Mouse (Mus musculus) hindbrain, embryonic 16.5 days (tissue): ENCODE results near the gene Erv3. TPM values are rescaled to one million over a fixed set of nuclear protein-coding genes. Genes with fewer than 3 reads are reported as not detected.

ENCODE experiments used
- ATAC-seq: fragments of 200-750 bp; cut with Nextera tagmentation; 2 replicates; pipeline ENCODE4 v1.8.0; 2017; ENCODE audit warnings: moderate TSS enrichment, moderate library complexity
- H3K27ac ChIP-seq: fragments of 300-500 bp; sonication (generic); 2 replicates; pipeline ENCODE4 v1.5.1; 2014; ENCODE audit warnings: low read depth, mild to moderate bottlenecking, control low read depth, low read length, moderate library complexity
- H3K27me3 ChIP-seq: fragments of 300-500 bp; sonication (generic); replicated peaks from 2 replicates; pipeline ENCODE4 v1.6.1; 2014; ENCODE audit warnings: low read length; ENCODE audit not compliant: control insufficient read depth, insufficient read depth
- H3K36me3 ChIP-seq: fragments of 300-500 bp; sonication (generic); 2 replicates; pipeline ENCODE4 v1.6.1; 2014; ENCODE audit warnings: mild to moderate bottlenecking, low read length, moderate library complexity, mixed read lengths; ENCODE audit not compliant: control insufficient read depth, insufficient read depth
- H3K4me1 ChIP-seq: fragments of 300-500 bp; sonication (generic); 2 replicates; pipeline ENCODE4 v1.6.1; 2014; ENCODE audit warnings: low read depth, low read length; ENCODE audit not compliant: control insufficient read depth, insufficient read depth
- H3K4me2 ChIP-seq: fragments of 300-500 bp; sonication (generic); 2 replicates; pipeline ENCODE4 v1.6.1; 2014; ENCODE audit warnings: mild to moderate bottlenecking, low read length, control low read depth, moderate library complexity
- H3K4me3 ChIP-seq: fragments of 300-500 bp; sonication (generic); 2 replicates; pipeline ENCODE4 v1.5.1; 2014; ENCODE audit warnings: mild to moderate bottlenecking, low read length, control low read depth, moderate library complexity
- H3K9ac ChIP-seq: fragments of 300-500 bp; sonication (generic); 2 replicates; pipeline ENCODE4 v1.6.1; 2014; ENCODE audit warnings: low read depth, mild to moderate bottlenecking, control low read depth, low read length, moderate library complexity
- H3K9me3 ChIP-seq: fragments of 300-500 bp; sonication (generic); 2 replicates; pipeline ENCODE4 v1.6.1; 2014; ENCODE audit warnings: mild to moderate bottlenecking, low read length, moderate library complexity; ENCODE audit not compliant: control insufficient read depth
- WGBS: fragments of 180-500 bp; shearing (Covaris S2); extraction: QIAGEN DNeasy Blood & Tissue Kit; methylation state at CpG from one replicate; pipeline ENCODE4 v1.1.7; 2014; 5-methylcytosine and 5-hydroxymethylcytosine counted together
- polyA plus RNA-seq: library from polyadenylated mRNA; unstranded; fragments of >200 nt; fragmentation: Nextera tagmentation; extraction: Ambion mirVana; gene quantifications from 2 replicates; pipeline ENCODE4 v1.2.1, GENCODE M21; 2015

The Erv3 gene
- polyA plus RNA-seq, 1 experiment from 2014 or later: not detected

DNA sequence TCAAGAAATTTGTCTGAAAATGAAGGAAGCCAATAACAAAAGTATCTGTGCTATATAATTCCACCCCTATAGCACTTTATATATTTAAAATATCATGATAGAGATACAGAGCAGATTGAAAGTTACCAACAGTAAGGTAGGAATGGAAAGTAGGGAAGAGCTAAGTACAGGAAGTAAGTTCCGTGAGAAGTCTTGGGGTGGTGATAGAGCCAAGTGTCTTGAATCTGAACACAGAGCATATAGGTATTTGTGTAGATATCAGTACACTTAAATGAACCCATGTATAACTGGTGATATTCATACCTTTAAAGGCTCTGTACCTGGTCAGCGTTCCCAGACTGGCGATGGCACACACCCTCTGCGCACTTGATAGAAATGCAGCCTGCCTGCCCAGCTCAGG is 9.5 kb downstream of the Erv3 start:
- Histone ChIP-seq H3K27me3 (no peaks in the 10 kb centered on the region), H3K4me3 (no peak overlapping the region), H3K9me3 (no peaks in the 10 kb centered on the region), H3K27ac (no peak overlapping the region), H3K4me2 (no peak overlapping the region), H3K36me3 (no peaks in the 10 kb centered on the region), H3K4me1 (peaks cover 20% of the 10 kb centered on the region), H3K9ac (no peak overlapping the region)
- 98% methylated on average over 4 of the region's 4 CpGs for WGBS
- no peak for ATAC-seq

DNA sequence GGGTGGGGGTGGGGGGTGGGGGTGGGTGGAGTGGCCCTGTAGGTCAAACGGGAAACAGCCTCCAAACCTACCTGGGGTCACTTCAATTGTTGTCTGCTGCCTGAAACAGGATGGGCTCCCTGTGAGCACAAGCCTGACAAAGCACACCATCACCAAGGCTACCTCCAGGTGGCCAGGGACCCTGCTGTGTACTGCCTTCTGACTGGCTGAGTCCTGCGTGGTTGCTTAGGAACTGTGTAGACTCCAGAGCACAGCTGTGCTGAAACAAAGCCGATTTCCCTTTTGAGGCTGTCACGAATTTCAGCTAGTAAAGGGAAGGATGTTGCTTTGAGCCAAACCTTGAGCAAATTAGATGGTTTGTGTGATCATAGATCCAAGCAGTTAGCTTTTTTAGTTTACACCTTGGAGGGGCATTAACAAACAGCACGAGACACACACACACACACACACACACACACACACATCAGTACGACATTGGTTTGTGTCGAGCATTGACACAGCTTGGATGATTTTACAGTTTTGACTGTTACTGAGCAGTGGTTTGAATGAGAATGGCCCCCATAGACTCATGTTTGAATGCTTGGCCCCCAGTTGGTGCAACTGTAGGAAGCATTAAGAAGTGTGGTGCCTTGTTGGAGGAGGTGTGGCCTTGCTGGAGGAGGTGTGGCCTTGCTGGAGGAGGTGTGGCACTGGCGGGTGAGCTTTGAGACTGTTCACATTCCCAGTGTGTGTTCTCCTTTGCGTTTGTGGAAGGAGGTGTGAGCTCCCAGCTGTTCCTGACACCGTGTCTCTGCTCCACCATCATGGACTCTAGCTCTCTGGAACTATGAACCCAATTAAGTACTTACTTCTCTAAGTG is 11.8 kb downstream of the Erv3 start:
- H3K36me3 ChIP-seq: no peaks in the 10 kb centered on the region
- 1% methylated on average over 10 of the region's 10 CpGs for WGBS
- H3K9ac ChIP-seq: peak overlapping the region; percentile 35
- H3K4me3 ChIP-seq: peak overlapping the region; percentile 22
- H3K27me3 ChIP-seq: no peaks in the 10 kb centered on the region
- H3K4me2 ChIP-seq: peak overlapping the region; percentile 50
- no peaks in the 10 kb centered on the region for H3K9me3 ChIP-seq
- peak overlapping the region; percentile 86 for H3K27ac ChIP-seq
- peak; percentile 98 for ATAC-seq
- peaks cover 20% of the 10 kb centered on the region for H3K4me1 ChIP-seq

DNA sequence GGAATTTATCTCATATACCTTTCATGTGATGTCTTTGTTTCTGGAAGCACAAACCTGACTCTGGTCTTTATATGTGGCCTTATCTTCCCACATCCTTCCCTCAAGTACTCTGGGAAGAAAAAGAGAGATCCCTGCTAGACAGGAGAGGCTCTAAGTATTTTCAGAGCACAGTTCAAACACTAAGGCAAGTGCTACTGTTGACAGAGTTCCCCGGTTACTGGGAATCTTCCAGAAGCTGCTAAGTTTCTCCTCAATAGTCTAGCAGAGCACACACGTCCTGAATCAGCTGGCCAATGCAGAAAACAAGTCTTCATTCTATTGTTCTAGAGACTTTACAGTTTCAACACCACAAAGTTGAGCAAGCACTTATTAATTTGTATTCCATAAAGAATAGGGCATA is 12.7 kb downstream of the Erv3 start:
- no peak overlapping the region for H3K9ac ChIP-seq
- 31% methylated on average over 2 of the region's 2 CpGs for WGBS

DNA sequence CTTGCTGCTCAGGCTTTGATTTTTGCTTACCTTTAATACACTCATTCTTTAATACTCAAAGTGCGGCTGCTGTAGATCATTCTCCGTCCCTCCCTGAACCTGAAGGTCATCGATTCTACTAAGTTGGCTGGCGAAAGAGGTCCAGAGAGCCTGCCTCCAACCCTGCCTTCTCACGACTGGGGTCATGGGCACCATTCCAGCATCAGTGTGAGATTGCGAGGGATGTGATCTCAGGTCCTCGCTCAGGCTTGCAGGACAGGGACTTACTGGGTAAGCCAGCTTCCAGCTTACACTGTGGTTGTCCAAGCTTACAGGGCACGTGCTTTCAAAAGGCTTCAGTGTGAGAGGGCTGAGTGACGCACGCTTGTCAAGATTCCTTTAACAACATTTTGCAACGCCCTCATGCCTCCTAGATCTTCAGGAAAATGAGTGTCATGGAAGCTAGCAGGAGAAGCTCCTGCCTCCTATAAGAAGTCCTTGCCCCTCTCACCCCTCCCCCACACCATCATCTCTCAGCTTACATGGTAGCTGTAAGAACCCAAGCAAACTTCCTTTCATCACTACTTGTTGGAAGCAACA is 13.3 kb downstream of the Erv3 start:
- Histone ChIP-seq H3K9me3 (no peaks in the 10 kb centered on the region), H3K4me1 (peaks cover 20% of the 10 kb centered on the region), H3K36me3 (no peaks in the 10 kb centered on the region), H3K4me2 (no peak overlapping the region), H3K27me3 (no peaks in the 10 kb centered on the region), H3K9ac (no peak overlapping the region), H3K4me3 (no peak overlapping the region), H3K27ac (peak overlapping the region; percentile 86; the same call in 1 of the 2 replicates)
- 75% methylated on average over 11 of the region's 11 CpGs for WGBS
- ATAC-seq: no peak

More for the DNA sequence above, 12.7 kb downstream of the Erv3 start:
- H3K27ac ChIP-seq: peak overlapping the region; percentile 86
- ATAC-seq: no peak
- H3K4me2 ChIP-seq: peak overlapping the region; percentile 50
- no peak overlapping the region for H3K4me3 ChIP-seq
- H3K9me3 ChIP-seq: no peaks in the 10 kb centered on the region
- H3K4me1 ChIP-seq: peaks cover 20% of the 10 kb centered on the region
- no peaks in the 10 kb centered on the region for H3K36me3 ChIP-seq
- no peaks in the 10 kb centered on the region for H3K27me3 ChIP-seq

DNA sequence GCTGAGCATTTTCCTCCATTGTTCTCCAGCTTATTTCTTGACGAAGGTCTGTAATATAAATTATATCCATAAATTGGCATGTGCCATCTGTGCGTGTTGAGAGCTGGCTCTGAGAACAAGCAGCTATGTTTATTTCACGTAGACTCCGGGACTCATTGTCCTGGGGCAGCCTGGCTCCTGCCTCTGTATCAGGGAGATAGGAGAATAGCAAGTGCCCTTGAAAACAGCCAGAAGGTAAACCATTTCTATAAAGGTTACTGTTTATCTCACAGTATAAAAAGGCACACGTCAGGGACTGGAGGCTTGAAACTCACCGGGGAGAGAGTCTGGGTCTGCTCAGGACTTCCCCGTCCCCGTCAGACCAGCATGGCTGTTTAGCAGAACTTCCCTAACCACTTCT is 13.9 kb downstream of the Erv3 start:
- H3K9ac ChIP-seq: no peak overlapping the region
- no peaks in the 10 kb centered on the region for H3K36me3 ChIP-seq
- no peak overlapping the region for H3K4me2 ChIP-seq
- ATAC-seq: no peak
- 63% methylated on average over 8 of the region's 8 CpGs for WGBS
- no peak overlapping the region for H3K4me3 ChIP-seq
- no peaks in the 10 kb centered on the region for H3K27me3 ChIP-seq
- peaks cover 20% of the 10 kb centered on the region for H3K4me1 ChIP-seq
- H3K9me3 ChIP-seq: no peaks in the 10 kb centered on the region
- no peak overlapping the region for H3K27ac ChIP-seq

DNA sequence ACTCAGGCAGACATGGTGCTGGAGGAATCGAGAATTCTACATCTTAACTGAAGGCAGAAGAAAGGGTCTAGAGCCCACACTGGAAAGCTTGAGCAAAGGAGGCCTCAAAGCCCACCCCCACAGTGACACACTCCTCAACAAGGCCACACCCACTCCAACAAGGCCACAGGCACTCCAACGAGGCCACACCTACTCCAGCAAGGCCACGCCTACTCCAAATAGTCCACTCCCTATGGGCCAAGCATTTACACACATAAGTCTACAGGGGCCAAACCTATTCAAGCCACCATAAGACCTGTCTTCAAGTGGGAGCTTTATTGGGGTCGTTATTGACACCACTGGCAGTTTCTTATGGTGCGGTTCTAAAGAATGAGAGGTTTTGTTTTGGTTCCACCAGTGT is 17.0 kb downstream of the Erv3 start:
- peaks cover 14% of the 10 kb centered on the region for H3K4me1 ChIP-seq
- H3K27ac ChIP-seq: no peak overlapping the region
- H3K9me3 ChIP-seq: no peaks in the 10 kb centered on the region
- no peak overlapping the region for H3K4me2 ChIP-seq
- H3K4me3 ChIP-seq: no peak overlapping the region
- no peaks in the 10 kb centered on the region for H3K27me3 ChIP-seq
- WGBS: 83% methylated on average over 5 of the region's 5 CpGs
- ATAC-seq: no peak
- H3K9ac ChIP-seq: no peak overlapping the region
- no peaks in the 10 kb centered on the region for H3K36me3 ChIP-seq

DNA sequence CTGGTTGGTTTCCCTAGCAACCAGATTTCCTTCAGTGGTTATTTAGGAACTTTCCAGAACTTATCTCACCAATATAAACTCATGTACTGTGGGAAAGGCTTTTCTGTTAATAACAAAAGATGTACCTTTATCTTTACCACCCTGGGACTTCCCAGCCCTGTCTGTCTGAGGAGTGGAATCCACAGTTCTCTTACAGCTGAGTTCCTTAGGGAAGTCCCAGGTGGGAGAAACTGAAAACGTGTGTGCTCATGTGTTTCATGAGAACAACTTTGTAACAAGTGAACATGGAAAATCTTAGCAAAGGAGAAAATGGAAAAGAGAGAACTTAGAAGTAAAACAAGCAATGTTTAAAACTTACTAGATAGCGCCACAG is 18.2 kb downstream of the Erv3 start:
- no peak overlapping the region for H3K4me3 ChIP-seq
- H3K27me3 ChIP-seq: no peaks in the 10 kb centered on the region
- no peak for ATAC-seq
- no peaks in the 10 kb centered on the region for H3K36me3 ChIP-seq
- no peaks in the 10 kb centered on the region for H3K9me3 ChIP-seq
- H3K27ac ChIP-seq: no peak overlapping the region
- peaks cover 3% of the 10 kb centered on the region for H3K4me1 ChIP-seq
- 62% methylated on average over 2 of the region's 2 CpGs for WGBS
- H3K9ac ChIP-seq: no peak overlapping the region
- no peak overlapping the region for H3K4me2 ChIP-seq

DNA sequence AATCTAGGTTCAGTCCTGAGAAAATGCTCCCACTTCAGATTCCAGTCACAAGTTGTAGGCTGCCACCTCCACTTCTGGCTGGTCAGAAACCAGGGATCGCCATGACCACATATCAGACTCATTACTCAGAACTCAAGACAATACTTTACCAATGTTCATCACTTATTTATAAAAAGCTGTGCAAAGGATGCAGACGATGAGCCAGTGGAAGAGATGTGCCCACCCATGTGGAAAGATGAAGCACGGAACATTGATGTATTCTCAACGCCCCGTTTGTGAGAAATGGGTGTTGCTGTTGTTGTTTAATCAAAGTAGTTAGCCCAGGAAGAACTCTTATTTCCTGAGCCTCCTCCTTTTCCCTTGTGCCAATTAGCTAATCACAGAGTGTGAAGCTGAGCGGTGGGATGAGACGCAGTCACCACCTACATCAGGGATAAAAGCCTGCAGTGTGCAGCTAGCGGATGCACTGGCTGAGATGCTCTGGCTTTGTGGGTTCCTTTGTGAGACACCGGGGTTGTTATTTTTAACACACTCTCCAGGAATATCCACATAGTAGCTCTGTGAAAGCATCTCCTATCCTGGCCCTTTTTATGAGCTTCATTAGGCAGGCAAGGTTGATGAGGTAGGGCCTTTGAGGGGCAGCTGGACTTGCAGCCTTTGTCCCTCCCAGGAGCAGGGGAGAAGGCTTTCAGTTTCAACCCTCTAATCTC is 18.8 kb downstream of the Erv3 start:
- Histone ChIP-seq H3K4me2 (no peak overlapping the region), H3K36me3 (no peaks in the 10 kb centered on the region), H3K27me3 (no peaks in the 10 kb centered on the region), H3K27ac (no peak overlapping the region), H3K9ac (peak overlapping the region; percentile 24; the same call in 1 of the 2 replicates), H3K9me3 (no peaks in the 10 kb centered on the region), H3K4me1 (no peaks in the 10 kb centered on the region; the same call in 1 of the 2 replicates), H3K4me3 (no peak overlapping the region)
- peak; percentile 59; the same call in 1 of the 2 replicates for ATAC-seq
- WGBS: 46% methylated on average over 9 of the region's 9 CpGs

DNA sequence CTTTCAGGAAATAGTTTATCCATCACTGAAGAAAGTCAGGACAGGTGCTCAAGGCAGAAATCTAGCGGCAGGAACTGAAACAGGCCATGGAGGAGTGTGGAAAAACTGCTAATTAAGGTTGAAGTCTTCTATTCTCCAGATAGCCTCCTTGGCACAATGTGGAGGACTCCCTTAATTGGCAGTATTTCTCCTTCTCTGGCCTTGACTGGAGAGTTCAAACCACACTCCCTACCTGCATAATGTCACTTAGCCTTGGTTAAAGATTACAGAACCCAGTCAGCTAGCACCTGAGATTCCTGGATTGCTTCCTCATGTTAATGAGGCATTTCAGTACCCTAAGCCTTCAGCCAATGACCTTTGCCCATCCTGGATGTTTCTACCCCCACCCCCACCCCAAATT is 25.3 kb downstream of the Erv3 start:
- Histone ChIP-seq H3K36me3 (no peaks in the 10 kb centered on the region), H3K9me3 (peaks cover 3% of the 10 kb centered on the region), H3K4me1 (no peaks in the 10 kb centered on the region), H3K27me3 (no peaks in the 10 kb centered on the region), H3K27ac (no peak overlapping the region), H3K9ac (no peak overlapping the region), H3K4me2 (no peak overlapping the region), H3K4me3 (no peak overlapping the region)
- WGBS: 100% methylated on average over 1 of the region's 1 CpGs
- no peak for ATAC-seq
